In the genomic region with DNA sequence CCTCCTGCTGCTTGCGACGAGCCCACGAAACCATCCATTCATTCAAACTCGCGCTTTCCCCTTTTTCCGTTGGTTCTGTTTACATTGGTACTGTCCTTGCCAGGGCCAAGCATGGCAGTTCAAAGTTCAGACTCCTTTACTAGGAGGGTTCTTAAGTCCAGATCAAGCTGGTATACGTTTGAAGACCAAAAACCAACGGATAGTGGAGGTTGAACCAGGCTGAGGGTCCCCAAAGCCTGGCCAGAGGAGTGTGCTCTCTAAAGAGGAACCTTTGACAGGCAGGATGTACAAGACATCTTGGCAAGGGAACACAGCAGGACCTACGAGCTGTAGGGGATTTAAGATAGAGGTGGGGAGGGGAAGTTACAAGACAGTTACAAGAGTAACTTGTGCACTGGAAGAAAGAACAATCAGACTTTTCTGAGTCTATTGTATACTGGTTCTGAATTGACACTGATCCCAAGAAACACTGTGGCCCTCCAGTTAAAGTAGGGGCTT, we compare ENCODE assay signal across 8 mouse cellular contexts. TPM values are rescaled to one million over a fixed set of nuclear protein-coding genes. Genes with fewer than 3 reads are reported as not detected.
A peak's percentile ranks its signal among the peaks of the same experiment; 100 is the strongest.
DNase-seq lines count a peak whose midpoint lies in the region; ATAC-seq and TF ChIP-seq lines count a peak whose summit lies in the region.

No protein-coding gene starts in this region.

- H3K4me3 ChIP-seq in heart, embryonic 12.5 days, result peak overlapping the region; percentile 61
- H3K4me3 ChIP-seq in G1E (ENCODE audit: low read depth, low read length), result peak overlapping the region; percentile 64; the same call in 1 of the 2 replicates
- H3K4me3 ChIP-seq in hindbrain, embryonic 13.5 days, result peak overlapping the region; percentile 51
- peak overlapping the region; percentile 58 for H3K4me3 ChIP-seq in midbrain, embryonic 11.5 days (ENCODE audit: low read depth, low read length)

- no peak for DNase-seq in heart, adult 9 months (ENCODE audit: low spot score in 2 of 2)
- no peak for DNase-seq in G1E (ENCODE audit: low spot score)
- no peak for DNase-seq in midbrain, embryonic 11.5 days (ENCODE audit: low spot score, missing footprints)
- DNase-seq in B cell, adult 2 months, result no peak
- DNase-seq in urinary bladder, postnatal 14 days (ENCODE audit: low spot score), result no peak
- no peak for DNase-seq in kidney, postnatal 25 days

- H3K27me3 ChIP-seq in heart, embryonic 12.5 days (replicated peaks), result peaks cover 47% of the 10 kb centered on the region
- H3K27me3 ChIP-seq in G1E (ENCODE audit: insufficient read depth, low read length), result peaks cover 67% of the 10 kb centered on the region
- H3K27me3 ChIP-seq in hindbrain, embryonic 13.5 days, result 0 out of 2 replicates have a peak, but pooled peaks cover 16% of the 10 kb centered on the region
- H3K27me3 ChIP-seq in midbrain, embryonic 11.5 days (ENCODE audit: control insufficient read depth, insufficient read depth, low read length), result peaks cover 20% of the 10 kb centered on the region; the same call in 1 of the 2 replicates

- 2% methylated on average over 9 of the region's 9 CpGs for WGBS in heart, embryonic 12.5 days
- WGBS in hindbrain, embryonic 13.5 days, result under 1% methylated on average over 9 of the region's 9 CpGs
- under 1% methylated on average over 9 of the region's 9 CpGs for WGBS in midbrain, embryonic 11.5 days

- H3K27ac ChIP-seq in heart, embryonic 12.5 days (ENCODE audit: poor library complexity, severe bottlenecking), result no peak overlapping the region
- H3K27ac ChIP-seq in hindbrain, embryonic 13.5 days, result no peak overlapping the region
- no peak overlapping the region; the same call in 1 of the 2 replicates for H3K27ac ChIP-seq in midbrain, embryonic 11.5 days (ENCODE audit: low read depth, low read length)

- H3K4me1 ChIP-seq in heart, embryonic 12.5 days (replicated peaks), result peaks cover 22% of the 10 kb centered on the region
- H3K4me1 ChIP-seq in G1E (ENCODE audit: insufficient read depth, low read depth, low read length), result peaks cover 35% of the 10 kb centered on the region
- peaks cover 46% of the 10 kb centered on the region for H3K4me1 ChIP-seq in hindbrain, embryonic 13.5 days (replicated peaks)
- peaks cover 34% of the 10 kb centered on the region for H3K4me1 ChIP-seq in midbrain, embryonic 11.5 days (ENCODE audit: control insufficient read depth, insufficient read depth, low read length)

- peak overlapping the region; percentile 66 for H3K9ac ChIP-seq in heart, embryonic 12.5 days
- H3K9ac ChIP-seq in hindbrain, embryonic 13.5 days, result peak overlapping the region; percentile 66
- peak overlapping the region; percentile 77 for H3K9ac ChIP-seq in midbrain, embryonic 11.5 days (ENCODE audit: low read length)

- no peak for TF ChIP-seq CTCF in G1E (IDR thresholded peaks at IDR 0.05; ENCODE audit: low read depth, low read length)

- H3K36me3 ChIP-seq in heart, embryonic 12.5 days, result no peaks in the 10 kb centered on the region
- H3K36me3 ChIP-seq in G1E (replicated peaks), result no peaks in the 10 kb centered on the region
- no peaks in the 10 kb centered on the region for H3K36me3 ChIP-seq in hindbrain, embryonic 13.5 days
- no peaks in the 10 kb centered on the region for H3K36me3 ChIP-seq in midbrain, embryonic 11.5 days (ENCODE audit: control insufficient read depth, insufficient read depth, low read length)

- H3K9me3 ChIP-seq in heart, embryonic 12.5 days (replicated peaks), result no peaks in the 10 kb centered on the region
- H3K9me3 ChIP-seq in G1E (replicated peaks), result no peaks in the 10 kb centered on the region
- no peaks in the 10 kb centered on the region for H3K9me3 ChIP-seq in hindbrain, embryonic 13.5 days
- no peaks in the 10 kb centered on the region for H3K9me3 ChIP-seq in midbrain, embryonic 11.5 days (ENCODE audit: control insufficient read depth, low read length)

- no peak for ATAC-seq in heart, embryonic 12.5 days (ENCODE audit: insufficient number of reproducible peaks, low FRiP score)
- no peak for ATAC-seq in G1E (ENCODE audit: extremely low read depth, insufficient number of reproducible peaks, low FRiP score, poor library complexity, severe bottlenecking)
- peak; percentile 16; the same call in 1 of the 2 replicates for ATAC-seq in hindbrain, embryonic 13.5 days (ENCODE audit: low FRiP score)
- ATAC-seq in midbrain, embryonic 11.5 days (ENCODE audit: low FRiP score), result no peak; the same call in 1 of the 2 replicates

- peak overlapping the region; percentile 92 for H3K4me2 ChIP-seq in heart, embryonic 12.5 days
- peak overlapping the region; percentile 80 for H3K4me2 ChIP-seq in hindbrain, embryonic 13.5 days
- H3K4me2 ChIP-seq in midbrain, embryonic 11.5 days, result peak overlapping the region; percentile 70

RNA-seq across cellular contexts. Expression of gene Inava, which starts 0.6 kb away (rescaled TPM):
- 1.3 and 1.6 TPM in 2 replicates for polyA plus RNA-seq in heart, embryonic 12.5 days (2016; fragmentation: Nextera tagmentation; extraction: Ambion mirVana)
- total RNA-seq in G1E (2014; fragmentation: Nextera tagmentation), result not detected in 2 replicates
- total RNA-seq in G1E (2017), result 0.11 and 0.17 TPM in 2 replicates
- polyA plus RNA-seq in G1E (2012), result 0.13 and 0.21 TPM in 2 replicates
- polyA plus RNA-seq in hindbrain, embryonic 13.5 days (2015; fragmentation: Nextera tagmentation; extraction: Ambion mirVana), result 3.4 and 3.5 TPM in 2 replicates
- polyA plus RNA-seq in midbrain, embryonic 11.5 days (2014; fragmentation: Nextera tagmentation; extraction: Ambion mirVana), result 10.8 and 12.7 TPM in 2 replicates

RNA-seq across cellular contexts. Expression of gene Mroh3, which starts 22.0 kb away (rescaled TPM):
- polyA plus RNA-seq in heart, embryonic 12.5 days (2016; fragmentation: Nextera tagmentation; extraction: Ambion mirVana), result not detected in 2 replicates
- total RNA-seq in G1E (2014; fragmentation: Nextera tagmentation) (not detected in 2 replicates), G1E (2017) (0.27 TPM in 1 of 2 replicates, not detected in the other)
- polyA plus RNA-seq in G1E (2012), result not detected in 2 replicates
- not detected in 2 replicates for polyA plus RNA-seq in hindbrain, embryonic 13.5 days (2015; fragmentation: Nextera tagmentation; extraction: Ambion mirVana)
- polyA plus RNA-seq in midbrain, embryonic 11.5 days (2014; fragmentation: Nextera tagmentation; extraction: Ambion mirVana), result 0.73 and 0.75 TPM in 2 replicates

RNA-seq across cellular contexts. Expression of gene Gpr25, which starts 26.0 kb away (rescaled TPM):
- not detected in 2 replicates for polyA plus RNA-seq in heart, embryonic 12.5 days (2016; fragmentation: Nextera tagmentation; extraction: Ambion mirVana)
- total RNA-seq in G1E (2014; fragmentation: Nextera tagmentation) (not detected in 2 replicates), G1E (2017) (not detected in 2 replicates)
- not detected in 2 replicates for polyA plus RNA-seq in G1E (2012)
- polyA plus RNA-seq in hindbrain, embryonic 13.5 days (2015; fragmentation: Nextera tagmentation; extraction: Ambion mirVana), result 0.16 and 0.26 TPM in 2 replicates
- not detected in 2 replicates for polyA plus RNA-seq in midbrain, embryonic 11.5 days (2014; fragmentation: Nextera tagmentation; extraction: Ambion mirVana)
